Mouse (Mus musculus): ENCODE data around the gene Gadd45b. TPM values are rescaled to one million over a fixed set of nuclear protein-coding genes. Genes with fewer than 3 reads are reported as not detected.
A peak's percentile ranks its signal among the peaks of the same experiment; 100 is the strongest.

Gene Gadd45b
- polyA plus RNA-seq, 1 experiment from 2014 or later: 5.0 TPM

- under 1% methylated on average over 20 of the region's 20 CpGs for WGBS (ENCODE audit: insufficient replicate concordance)
- peak overlapping the region; percentile 42 for H3K4me3 ChIP-seq (ENCODE audit: low read depth, low read length)
- ATAC-seq (ENCODE audit: low read depth): no peak
- H3K27ac ChIP-seq (ENCODE audit: low read length): no peak overlapping the region
- peaks cover 77% of the 10 kb centered on the region for H3K27me3 ChIP-seq (ENCODE audit: control insufficient read depth, insufficient read depth, low read depth, low read length)
- H3K9me3 ChIP-seq (replicated peaks; ENCODE audit: control insufficient read depth, low read length): no peaks in the 10 kb centered on the region
- peaks cover 51% of the 10 kb centered on the region for H3K4me1 ChIP-seq (ENCODE audit: control insufficient read depth, low read depth, low read length)
- H3K9ac ChIP-seq (ENCODE audit: low read depth, low read length): no peak overlapping the region; the same call in 1 of the 2 replicates
- H3K36me3 ChIP-seq (ENCODE audit: control insufficient read depth, insufficient read depth): no peaks in the 10 kb centered on the region
- H3K4me2 ChIP-seq (ENCODE audit: low read depth, low read length): peak overlapping the region; percentile 92
Measured at GRCm38 (mm10) chr10:80932206-80932605, 2.3 kb downstream of the Gadd45b start.

- Histone ChIP-seq H3K27ac (ENCODE audit: low read length) (no peak overlapping the region), H3K4me3 (ENCODE audit: low read depth, low read length) (peak overlapping the region; percentile 42), H3K9me3 (replicated peaks; ENCODE audit: control insufficient read depth, low read length) (no peaks in the 10 kb centered on the region), H3K4me1 (ENCODE audit: control insufficient read depth, low read depth, low read length) (peaks cover 53% of the 10 kb centered on the region), H3K36me3 (ENCODE audit: control insufficient read depth, insufficient read depth) (no peaks in the 10 kb centered on the region), H3K9ac (ENCODE audit: low read depth, low read length) (no peak overlapping the region), H3K27me3 (ENCODE audit: control insufficient read depth, insufficient read depth, low read depth, low read length) (peaks cover 83% of the 10 kb centered on the region), H3K4me2 (ENCODE audit: low read depth, low read length) (peak overlapping the region; percentile 92)
- WGBS (ENCODE audit: insufficient replicate concordance): 2% methylated on average over 17 of the region's 17 CpGs
- ATAC-seq (ENCODE audit: low read depth): no peak
Measured at GRCm38 (mm10) chr10:80932700-80933420, 3.0 kb downstream of the Gadd45b start.

GRCm38 (mm10) chr10:80933421-80933979 lies 3.6 kb downstream of the Gadd45b start:
- no peak for ATAC-seq (ENCODE audit: low read depth)
- H3K4me1 ChIP-seq (ENCODE audit: control insufficient read depth, low read depth, low read length): peaks cover 53% of the 10 kb centered on the region
- peak overlapping the region; percentile 92 for H3K4me2 ChIP-seq (ENCODE audit: low read depth, low read length)
- peaks cover 85% of the 10 kb centered on the region for H3K27me3 ChIP-seq (ENCODE audit: control insufficient read depth, insufficient read depth, low read depth, low read length)
- no peaks in the 10 kb centered on the region for H3K9me3 ChIP-seq (replicated peaks; ENCODE audit: control insufficient read depth, low read length)
- no peak overlapping the region for H3K9ac ChIP-seq (ENCODE audit: low read depth, low read length)
- H3K36me3 ChIP-seq (ENCODE audit: control insufficient read depth, insufficient read depth): no peaks in the 10 kb centered on the region
- WGBS (ENCODE audit: insufficient replicate concordance): 2% methylated on average over 21 of the region's 21 CpGs
- no peak overlapping the region for H3K27ac ChIP-seq (ENCODE audit: low read length)
- H3K4me3 ChIP-seq (ENCODE audit: low read depth, low read length): peak overlapping the region; percentile 18

- H3K9ac ChIP-seq (ENCODE audit: low read depth, low read length): no peak overlapping the region
- no peaks in the 10 kb centered on the region for H3K9me3 ChIP-seq (replicated peaks; ENCODE audit: control insufficient read depth, low read length)
- no peaks in the 10 kb centered on the region for H3K36me3 ChIP-seq (ENCODE audit: control insufficient read depth, insufficient read depth)
- H3K4me2 ChIP-seq (ENCODE audit: low read depth, low read length): no peak overlapping the region
- H3K27me3 ChIP-seq (ENCODE audit: control insufficient read depth, insufficient read depth, low read depth, low read length): peaks cover 81% of the 10 kb centered on the region
- no peak overlapping the region for H3K27ac ChIP-seq (ENCODE audit: low read length)
- H3K4me1 ChIP-seq (ENCODE audit: control insufficient read depth, low read depth, low read length): peaks cover 49% of the 10 kb centered on the region
- no peak overlapping the region for H3K4me3 ChIP-seq (ENCODE audit: low read depth, low read length)
- 49% methylated on average over 14 of the region's 14 CpGs for WGBS (ENCODE audit: insufficient replicate concordance)
- ATAC-seq (ENCODE audit: low read depth): no peak
Measured at GRCm38 (mm10) chr10:80934136-80934985, 4.5 kb downstream of the Gadd45b start.

- ATAC-seq (ENCODE audit: low read depth): no peak
- no peak overlapping the region for H3K4me3 ChIP-seq (ENCODE audit: low read depth, low read length)
- 9% methylated on average over 3 of the region's 3 CpGs for WGBS (ENCODE audit: insufficient replicate concordance)
- H3K4me2 ChIP-seq (ENCODE audit: low read depth, low read length): no peak overlapping the region
- no peaks in the 10 kb centered on the region for H3K36me3 ChIP-seq (ENCODE audit: control insufficient read depth, insufficient read depth)
- peaks cover 73% of the 10 kb centered on the region for H3K27me3 ChIP-seq (ENCODE audit: control insufficient read depth, insufficient read depth, low read depth, low read length)
- H3K4me1 ChIP-seq (ENCODE audit: control insufficient read depth, low read depth, low read length): peaks cover 51% of the 10 kb centered on the region
- H3K9me3 ChIP-seq (replicated peaks; ENCODE audit: control insufficient read depth, low read length): no peaks in the 10 kb centered on the region
- no peak overlapping the region for H3K27ac ChIP-seq (ENCODE audit: low read length)
- no peak overlapping the region for H3K9ac ChIP-seq (ENCODE audit: low read depth, low read length)
Measured at GRCm38 (mm10) chr10:80935241-80935640, 5.4 kb downstream of the Gadd45b start.

GRCm38 (mm10) chr10:80935698-80936097 lies 5.8 kb downstream of the Gadd45b start:
- Histone ChIP-seq H3K4me2 (ENCODE audit: low read depth, low read length) (no peak overlapping the region), H3K9ac (ENCODE audit: low read depth, low read length) (no peak overlapping the region), H3K27me3 (ENCODE audit: control insufficient read depth, insufficient read depth, low read depth, low read length) (peaks cover 69% of the 10 kb centered on the region), H3K36me3 (ENCODE audit: control insufficient read depth, insufficient read depth) (no peaks in the 10 kb centered on the region), H3K27ac (ENCODE audit: low read length) (no peak overlapping the region), H3K9me3 (replicated peaks; ENCODE audit: control insufficient read depth, low read length) (no peaks in the 10 kb centered on the region), H3K4me3 (ENCODE audit: low read depth, low read length) (no peak overlapping the region), H3K4me1 (ENCODE audit: control insufficient read depth, low read depth, low read length) (peaks cover 52% of the 10 kb centered on the region)
- no peak for ATAC-seq (ENCODE audit: low read depth)
- WGBS (ENCODE audit: insufficient replicate concordance): 8% methylated on average over 17 of the region's 17 CpGs

- Histone ChIP-seq H3K27me3 (ENCODE audit: control insufficient read depth, insufficient read depth, low read depth, low read length) (peaks cover 63% of the 10 kb centered on the region), H3K9me3 (replicated peaks; ENCODE audit: control insufficient read depth, low read length) (no peaks in the 10 kb centered on the region), H3K27ac (ENCODE audit: low read length) (no peak overlapping the region), H3K4me2 (ENCODE audit: low read depth, low read length) (peak overlapping the region; percentile 35), H3K9ac (ENCODE audit: low read depth, low read length) (no peak overlapping the region), H3K36me3 (ENCODE audit: control insufficient read depth, insufficient read depth) (no peaks in the 10 kb centered on the region), H3K4me3 (ENCODE audit: low read depth, low read length) (0 out of 2 replicates have a peak overlapping the region, but pooled peaks have one; percentile 18), H3K4me1 (ENCODE audit: control insufficient read depth, low read depth, low read length) (peaks cover 52% of the 10 kb centered on the region)
- peak; percentile 30; the same call in 1 of the 2 replicates for ATAC-seq (ENCODE audit: low read depth)
- WGBS (ENCODE audit: insufficient replicate concordance): 3% methylated on average over 37 of the region's 37 CpGs
Measured at GRCm38 (mm10) chr10:80936135-80936809, 6.4 kb downstream of the Gadd45b start.

GRCm38 (mm10) chr10:80936810-80937164 lies 6.9 kb downstream of the Gadd45b start:
- ATAC-seq (ENCODE audit: low read depth): no peak
- Histone ChIP-seq H3K27ac (ENCODE audit: low read length) (no peak overlapping the region), H3K4me1 (ENCODE audit: control insufficient read depth, low read depth, low read length) (peaks cover 47% of the 10 kb centered on the region)

More at GRCm38 (mm10) chr10:80936810-80937164, 6.9 kb downstream of the Gadd45b start:
- Histone ChIP-seq H3K27me3 (ENCODE audit: control insufficient read depth, insufficient read depth, low read depth, low read length) (peaks cover 58% of the 10 kb centered on the region), H3K9ac (ENCODE audit: low read depth, low read length) (no peak overlapping the region), H3K36me3 (ENCODE audit: control insufficient read depth, insufficient read depth) (no peaks in the 10 kb centered on the region), H3K4me3 (ENCODE audit: low read depth, low read length) (no peak overlapping the region), H3K9me3 (replicated peaks; ENCODE audit: control insufficient read depth, low read length) (no peaks in the 10 kb centered on the region), H3K4me2 (ENCODE audit: low read depth, low read length) (peak overlapping the region; percentile 35; the same call in 1 of the 2 replicates)
- WGBS (ENCODE audit: insufficient replicate concordance): 14% methylated on average over 6 of the region's 6 CpGs

Measured in liver, embryonic 16.5 days (tissue).